ENCODE assay signal across 13 mouse cellular contexts in the genomic region with DNA sequence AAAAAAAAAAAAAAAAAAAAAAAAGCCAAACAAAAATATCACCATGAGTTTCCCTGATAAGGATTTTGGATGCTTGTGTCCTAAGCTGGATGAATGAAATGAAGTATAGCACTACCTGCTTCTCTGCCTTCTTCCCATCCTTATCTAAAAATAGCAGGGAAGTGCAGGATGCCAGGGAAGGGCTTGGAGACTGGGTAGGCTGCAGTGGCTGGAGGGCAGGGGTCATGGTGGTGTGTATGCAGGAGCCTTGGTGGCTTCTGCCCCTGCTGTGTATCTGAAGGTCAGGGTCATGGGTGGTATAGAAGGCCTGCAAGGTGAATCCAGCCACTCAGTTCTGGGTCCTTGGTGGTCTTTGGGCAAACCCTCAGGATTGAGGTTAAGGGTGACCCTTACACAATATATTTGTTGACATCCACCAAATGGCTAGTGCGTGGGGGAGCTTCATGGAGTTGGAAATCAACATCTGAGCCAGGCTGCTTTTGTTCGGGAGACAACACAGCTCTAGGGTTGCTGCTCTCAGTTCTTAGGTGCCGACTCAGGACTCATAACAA. TPM values are rescaled to one million over a fixed set of nuclear protein-coding genes. Genes with fewer than 3 reads are reported as not detected.
DNase-seq lines count a peak whose midpoint lies in the region; ATAC-seq and TF ChIP-seq lines count a peak whose summit lies in the region.
"Had no signal": no experiment of that assay in that cellular context is flagged by ENCODE, and none has a peak within 500 bp of the region (broad histone marks: within the 10 kb centered on the region; RNA-seq: fewer than 3 reads in every experiment).

No protein-coding gene starts in this region.

- H3K9me3 ChIP-seq in forebrain, postnatal 0 days (ENCODE audit: low read length) = no peaks in the 10 kb centered on the region
- no peaks in the 10 kb centered on the region for H3K9me3 ChIP-seq in forebrain, embryonic 10.5 days
- H3K9me3 ChIP-seq in embryonic facial prominence, embryonic 14.5 days (ENCODE audit: control insufficient read depth, low read length) = no peaks in the 10 kb centered on the region
- H3K9me3 ChIP-seq in hindbrain, embryonic 14.5 days (ENCODE audit: control insufficient read depth, low read length) = no peaks in the 10 kb centered on the region
- no peaks in the 10 kb centered on the region for H3K9me3 ChIP-seq in neural tube, embryonic 13.5 days
- H3K9me3 ChIP-seq: limb, embryonic 13.5 days had no signal

- H3K36me3 ChIP-seq in forebrain, postnatal 0 days (ENCODE audit: insufficient read depth) = no peaks in the 10 kb centered on the region
- H3K36me3 ChIP-seq in forebrain, embryonic 10.5 days (replicated peaks) = no peaks in the 10 kb centered on the region
- H3K36me3 ChIP-seq in embryonic facial prominence, embryonic 14.5 days (ENCODE audit: control insufficient read depth, insufficient read depth, low read length) = peaks cover 4% of the 10 kb centered on the region; the same call in 1 of the 2 replicates
- H3K36me3 ChIP-seq in hindbrain, embryonic 14.5 days (replicated peaks; ENCODE audit: control insufficient read depth, insufficient read depth) = peaks cover 5% of the 10 kb centered on the region
- H3K36me3 ChIP-seq in neural tube, embryonic 13.5 days = peaks cover 4% of the 10 kb centered on the region; the same call in 1 of the 2 replicates

- H3K27ac ChIP-seq in forebrain, postnatal 0 days (ENCODE audit: low read depth, low read length) = no peak overlapping the region
- H3K27ac ChIP-seq in forebrain, embryonic 10.5 days = no peak overlapping the region
- no peak overlapping the region for H3K27ac ChIP-seq in embryonic facial prominence, embryonic 14.5 days (replicated peaks; ENCODE audit: low read depth, low read length)
- H3K27ac ChIP-seq in hindbrain, embryonic 14.5 days = no peak overlapping the region; the same call in 1 of the 2 replicates
- H3K27ac ChIP-seq in neural tube, embryonic 13.5 days (replicated peaks) = 0 out of 2 replicates have a peak overlapping the region, but pooled peaks have one; percentile 23
- H3K27ac ChIP-seq: limb, embryonic 13.5 days had no signal

- H3K27me3 ChIP-seq in forebrain, postnatal 0 days (ENCODE audit: insufficient read depth, low read length) = no peaks in the 10 kb centered on the region
- peaks cover 69% of the 10 kb centered on the region for H3K27me3 ChIP-seq in forebrain, embryonic 10.5 days (ENCODE audit: poor library complexity, severe bottlenecking)
- 0 out of 2 replicates have a peak, but pooled peaks cover 5% of the 10 kb centered on the region for H3K27me3 ChIP-seq in embryonic facial prominence, embryonic 14.5 days (replicated peaks; ENCODE audit: control insufficient read depth, insufficient read depth, low read length)
- H3K27me3 ChIP-seq in hindbrain, embryonic 14.5 days (ENCODE audit: control insufficient read depth, insufficient read depth, low read length) = no peaks in the 10 kb centered on the region
- peaks cover 13% of the 10 kb centered on the region for H3K27me3 ChIP-seq in neural tube, embryonic 13.5 days

- peaks cover 6% of the 10 kb centered on the region for H3K4me1 ChIP-seq in forebrain, postnatal 0 days (ENCODE audit: insufficient read depth)
- H3K4me1 ChIP-seq in forebrain, embryonic 10.5 days = peaks cover 50% of the 10 kb centered on the region
- peaks cover 15% of the 10 kb centered on the region for H3K4me1 ChIP-seq in embryonic facial prominence, embryonic 14.5 days (ENCODE audit: control insufficient read depth, insufficient read depth, low read length)
- H3K4me1 ChIP-seq in hindbrain, embryonic 14.5 days (replicated peaks; ENCODE audit: control insufficient read depth, insufficient read depth, low read length) = peaks cover 63% of the 10 kb centered on the region
- peaks cover 78% of the 10 kb centered on the region for H3K4me1 ChIP-seq in neural tube, embryonic 13.5 days (replicated peaks)

- DNase-seq in forebrain, postnatal 0 days = no peak
- no peak for DNase-seq in forebrain, embryonic 10.5 days (ENCODE audit: extremely low spot score, low spot score)
- no peak for DNase-seq in embryonic facial prominence, embryonic 14.5 days (ENCODE audit: low spot score)
- DNase-seq in hindbrain, embryonic 14.5 days (ENCODE audit: low spot score) = no peak
- DNase-seq in kidney, postnatal 4 days = no peak
- no peak for DNase-seq in urinary bladder, postnatal 36 days (ENCODE audit: low spot score in 2 of 2)
- DNase-seq: cerebellum, adult 18-20 months; gastrocnemius, postnatal 36 days; kidney, postnatal 10 days had no signal

- TF ChIP-seq CTCF in forebrain, postnatal 0 days (IDR thresholded peaks at IDR 0.05; ENCODE audit: low read depth) = no peak

- WGBS in forebrain, postnatal 0 days = 72% methylated on average over 3 of the region's 3 CpGs
- WGBS in forebrain, embryonic 10.5 days = 85% methylated on average over 3 of the region's 3 CpGs
- WGBS in embryonic facial prominence, embryonic 14.5 days = 75% methylated on average over 3 of the region's 3 CpGs
- WGBS in hindbrain, embryonic 14.5 days = 65% methylated on average over 3 of the region's 3 CpGs
- 72% methylated on average over 3 of the region's 3 CpGs for WGBS in neural tube, embryonic 13.5 days

- no peak overlapping the region; the same call in 1 of the 2 replicates for H3K4me3 ChIP-seq in forebrain, postnatal 0 days (ENCODE audit: low read depth, low read length)
- H3K4me3 ChIP-seq in forebrain, embryonic 10.5 days = no peak overlapping the region
- H3K4me3 ChIP-seq in embryonic facial prominence, embryonic 14.5 days (ENCODE audit: low read depth, low read length) = no peak overlapping the region
- H3K4me3 ChIP-seq in hindbrain, embryonic 14.5 days (replicated peaks; ENCODE audit: low read length) = peak overlapping the region; percentile 64
- H3K4me3 ChIP-seq in neural tube, embryonic 13.5 days = peak overlapping the region; percentile 64

- no peak for ATAC-seq in forebrain, postnatal 0 days
- no peak for ATAC-seq in embryonic facial prominence, embryonic 14.5 days (ENCODE audit: low read depth)
- no peak for ATAC-seq in hindbrain, embryonic 14.5 days (ENCODE audit: low FRiP score)
- no peak for ATAC-seq in neural tube, embryonic 13.5 days (ENCODE audit: low read depth)
- ATAC-seq: activated CD4-positive, CD25-positive, alpha-beta regulatory T cell, adult 4 months; inflammation-experienced regulatory T-cells, adult 6 months had no signal

- H3K9ac ChIP-seq in forebrain, postnatal 0 days = 0 out of 2 replicates have a peak overlapping the region, but pooled peaks have one; percentile 22
- H3K9ac ChIP-seq in embryonic facial prominence, embryonic 14.5 days (ENCODE audit: low read depth, low read length) = no peak overlapping the region
- H3K9ac ChIP-seq in hindbrain, embryonic 14.5 days = peak overlapping the region; percentile 77
- peak overlapping the region; percentile 91; the same call in 1 of the 2 replicates for H3K9ac ChIP-seq in neural tube, embryonic 13.5 days

- H3K4me2 ChIP-seq in forebrain, postnatal 0 days (ENCODE audit: low read depth) = peak overlapping the region; percentile 18; the same call in 1 of the 2 replicates
- peak overlapping the region; percentile 97; the same call in 1 of the 2 replicates for H3K4me2 ChIP-seq in embryonic facial prominence, embryonic 14.5 days (ENCODE audit: low read depth, low read length)
- peak overlapping the region; percentile 95 for H3K4me2 ChIP-seq in hindbrain, embryonic 14.5 days (replicated peaks)
- H3K4me2 ChIP-seq in neural tube, embryonic 13.5 days = peak overlapping the region; percentile 92

RNA-seq across cellular contexts. Expression of gene Olfm1, which starts 14.5 kb away (rescaled TPM):
- total RNA-seq in forebrain, postnatal 0 days (2014; rRNA removed) = 277 and 344 TPM in 2 replicates
- 347 and 444 TPM in 2 replicates for polyA plus RNA-seq in forebrain, postnatal 0 days (2015; fragmentation: Nextera tagmentation; extraction: Ambion mirVana)
- 12.1 and 15.5 TPM in 2 replicates for polyA plus RNA-seq in forebrain, embryonic 10.5 days (2016; fragmentation: Nextera tagmentation; extraction: Ambion mirVana)
- 45.1 and 46.1 TPM in 2 replicates for polyA plus RNA-seq in embryonic facial prominence, embryonic 14.5 days (2014; fragmentation: Nextera tagmentation; extraction: Ambion mirVana)
- 377 and 395 TPM in 2 replicates for polyA plus RNA-seq in hindbrain, embryonic 14.5 days (2014; fragmentation: Nextera tagmentation; extraction: Ambion mirVana)
- 298 and 324 TPM in 2 replicates for polyA plus RNA-seq in neural tube, embryonic 13.5 days (2015; fragmentation: Nextera tagmentation; extraction: Ambion mirVana)

Comparison
In these comparisons a context has a peak if more than half of its experiments do, and no peak if none do; other contexts are left out.
1. H3K4me2 ChIP-seq: peak in every context shown above with its lines; median percentile 97 in embryonic facial prominence, embryonic 14.5 days; 95 in hindbrain, embryonic 14.5 days; 92 in neural tube, embryonic 13.5 days; 18 in forebrain, postnatal 0 days.
2. H3K4me3 ChIP-seq: peak in hindbrain, embryonic 14.5 days (single experiment) and neural tube, embryonic 13.5 days (single experiment); none in forebrain, postnatal 0 days (single experiment), forebrain, embryonic 10.5 days (single experiment) and embryonic facial prominence, embryonic 14.5 days (single experiment).